Mouse (Mus musculus) T-helper 2 cell (primary cell): ENCODE results near the gene Glt28d2.

Experiments
- in situ Hi-C: fragments of 300-600 bp; cut with MboI, MseI; formaldehyde crosslinking; loops from one replicate; pipeline ENCODE4 v1.15.1; 2025; ENCODE audit warnings: high pct_unique_total_duplicates

Gene Glt28d2

DNA sequence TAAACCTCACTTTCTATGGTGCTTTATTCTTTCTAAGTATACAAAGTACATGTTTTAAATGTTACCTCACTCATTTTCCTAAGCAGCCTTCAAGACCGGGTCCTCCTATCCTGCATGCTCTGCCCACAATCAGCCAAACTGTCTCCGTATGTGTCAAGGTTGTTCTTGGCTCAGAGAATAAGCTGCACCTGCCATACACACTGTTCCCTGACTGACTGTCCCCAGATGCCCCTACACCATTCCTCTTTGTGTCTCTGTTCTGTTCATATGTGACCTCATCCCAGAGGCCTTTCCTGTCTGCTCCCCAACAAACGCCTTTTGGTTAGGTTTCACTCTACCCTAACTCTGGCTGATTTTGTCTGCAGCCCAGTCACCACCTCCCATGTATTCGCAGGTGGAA, 60.0 kb downstream of the Glt28d2 start:
- in situ Hi-C loops: no loop called here

DNA sequence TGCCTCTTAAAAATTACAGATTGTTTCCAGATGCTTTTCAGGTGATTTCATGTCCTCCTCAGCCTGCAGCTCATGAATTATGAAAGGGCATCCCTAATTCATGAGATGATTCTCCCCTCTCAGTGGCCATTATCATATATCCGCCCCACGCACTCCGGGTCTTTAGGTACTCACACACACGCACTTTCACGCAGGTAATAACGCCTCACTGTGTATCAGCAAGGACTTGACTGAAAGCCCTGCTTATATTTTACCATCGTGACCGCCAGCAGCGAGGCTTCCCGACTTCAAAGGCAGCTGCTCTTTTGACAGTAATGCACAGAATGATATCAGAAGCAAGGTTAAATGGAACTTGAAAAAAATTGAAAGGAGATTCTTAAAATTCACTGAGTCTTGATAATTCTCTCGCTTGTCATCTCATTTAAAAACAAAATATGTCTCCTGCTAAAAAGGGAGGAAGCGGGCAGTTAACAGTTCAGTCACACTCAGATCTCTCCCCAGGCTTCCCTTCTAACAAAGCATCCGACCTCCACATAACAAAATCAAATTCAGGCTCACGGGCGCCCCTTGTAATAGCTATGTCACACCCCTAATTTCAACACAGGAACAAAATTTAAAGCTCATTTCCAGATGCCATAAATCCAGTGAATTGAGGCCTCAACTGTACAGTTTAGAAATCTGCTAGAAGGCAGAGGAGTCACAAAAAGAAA, 66.3 kb downstream of the Glt28d2 start:
- in situ Hi-C loops: no loop called here
